Mouse (Mus musculus) right cerebral cortex, adult 18-20 months (tissue): Measurements from ENCODE around the gene Hoxc10.

Source experiments
- DNase-seq: peaks from one replicate; pipeline ENCODE4 v3.0.0; 2022; ENCODE audit warnings: mixed read lengths

Hoxc10 gene

DNA sequence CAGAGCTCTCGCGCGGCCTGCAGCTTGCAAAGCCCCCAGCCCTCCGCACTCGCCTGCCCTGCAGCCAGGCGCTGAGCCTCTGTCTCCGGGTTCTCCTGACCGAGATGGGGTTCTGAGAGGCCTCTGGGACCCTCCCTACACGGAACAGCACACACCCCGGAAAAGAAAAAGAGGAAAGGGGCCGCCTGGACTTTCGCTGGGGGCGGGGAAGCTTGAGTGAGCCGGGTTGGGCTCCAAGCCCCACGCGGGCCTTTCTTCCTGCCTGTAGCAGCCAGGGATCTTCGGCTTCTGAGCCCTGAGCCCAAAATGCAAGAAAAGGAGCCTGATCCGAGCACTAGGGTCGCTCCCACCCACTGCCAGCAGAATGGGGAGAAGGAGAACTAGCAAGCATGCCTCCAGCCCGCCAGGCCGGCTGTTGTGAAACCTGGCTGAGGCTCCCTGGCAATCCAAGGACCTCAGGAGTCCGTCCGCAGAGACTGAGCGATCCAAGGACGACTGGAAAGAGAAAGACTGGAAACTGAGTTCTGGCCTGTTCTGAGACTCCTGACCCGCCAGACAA, 45.4 kb downstream of the Hoxc10 start:
- DNase-seq = no peak

GRCm38 (mm10) chr15:103013238-103013984, 46.8 kb downstream of the Hoxc10 start:
- DNase-seq = peak; percentile 39

DNA sequence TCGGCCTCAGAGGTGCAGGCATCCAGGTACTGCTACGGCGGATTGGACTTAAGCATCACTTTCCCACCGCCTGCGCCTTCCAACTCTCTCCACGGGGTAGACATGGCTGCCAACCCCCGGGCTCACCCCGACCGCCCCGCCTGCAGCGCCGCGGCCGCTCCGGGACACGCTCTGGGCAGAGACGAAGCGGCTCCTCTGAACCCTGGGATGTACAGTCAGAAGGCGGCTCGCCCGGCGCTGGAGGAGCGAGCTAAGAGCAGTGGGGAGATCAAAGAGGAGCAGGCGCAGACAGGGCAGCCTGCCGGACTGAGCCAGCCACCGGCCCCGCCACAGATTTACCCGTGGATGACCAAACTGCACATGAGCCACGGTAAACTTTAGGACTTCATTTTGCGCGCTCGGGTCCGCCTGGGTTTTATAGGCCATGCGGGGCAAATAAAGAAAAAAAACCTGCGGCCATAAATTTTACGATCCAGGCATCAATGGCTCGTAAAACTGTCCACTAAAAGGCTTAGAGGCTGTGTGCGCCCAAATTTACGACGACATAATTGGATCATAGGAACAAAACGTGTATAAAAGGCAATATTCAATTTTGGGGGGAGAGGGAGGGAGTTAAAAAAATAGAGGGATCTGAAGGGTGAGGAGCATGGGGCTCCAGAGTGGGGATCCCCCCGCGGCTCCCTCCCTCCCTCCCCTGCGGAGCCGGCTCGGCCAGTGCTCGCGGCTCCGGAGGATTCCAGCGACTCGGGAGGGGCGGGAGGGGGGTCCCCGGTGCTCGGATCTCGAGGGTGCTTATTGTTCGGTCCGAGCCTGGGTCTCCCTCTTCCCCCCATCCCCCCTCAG, 47.8 kb downstream of the Hoxc10 start:
- no peak for DNase-seq

DNA sequence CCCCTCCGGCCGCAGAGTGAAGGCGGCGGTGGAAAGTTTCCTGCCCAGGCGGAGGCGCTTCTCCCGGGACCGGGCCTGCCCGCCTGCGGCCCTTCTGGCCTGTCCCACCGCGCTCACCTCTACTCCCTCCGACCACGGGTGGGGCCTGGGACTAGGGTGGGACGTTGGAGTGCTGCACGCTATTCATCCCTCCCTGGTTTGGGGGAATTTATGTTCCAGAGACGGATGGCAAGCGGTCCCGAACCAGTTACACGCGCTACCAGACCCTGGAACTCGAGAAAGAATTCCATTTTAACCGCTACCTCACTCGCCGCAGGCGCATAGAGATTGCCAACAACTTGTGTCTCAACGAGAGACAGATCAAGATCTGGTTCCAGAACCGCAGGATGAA, 48.4 kb downstream of the Hoxc10 start:
- DNase-seq = no peak

DNA sequence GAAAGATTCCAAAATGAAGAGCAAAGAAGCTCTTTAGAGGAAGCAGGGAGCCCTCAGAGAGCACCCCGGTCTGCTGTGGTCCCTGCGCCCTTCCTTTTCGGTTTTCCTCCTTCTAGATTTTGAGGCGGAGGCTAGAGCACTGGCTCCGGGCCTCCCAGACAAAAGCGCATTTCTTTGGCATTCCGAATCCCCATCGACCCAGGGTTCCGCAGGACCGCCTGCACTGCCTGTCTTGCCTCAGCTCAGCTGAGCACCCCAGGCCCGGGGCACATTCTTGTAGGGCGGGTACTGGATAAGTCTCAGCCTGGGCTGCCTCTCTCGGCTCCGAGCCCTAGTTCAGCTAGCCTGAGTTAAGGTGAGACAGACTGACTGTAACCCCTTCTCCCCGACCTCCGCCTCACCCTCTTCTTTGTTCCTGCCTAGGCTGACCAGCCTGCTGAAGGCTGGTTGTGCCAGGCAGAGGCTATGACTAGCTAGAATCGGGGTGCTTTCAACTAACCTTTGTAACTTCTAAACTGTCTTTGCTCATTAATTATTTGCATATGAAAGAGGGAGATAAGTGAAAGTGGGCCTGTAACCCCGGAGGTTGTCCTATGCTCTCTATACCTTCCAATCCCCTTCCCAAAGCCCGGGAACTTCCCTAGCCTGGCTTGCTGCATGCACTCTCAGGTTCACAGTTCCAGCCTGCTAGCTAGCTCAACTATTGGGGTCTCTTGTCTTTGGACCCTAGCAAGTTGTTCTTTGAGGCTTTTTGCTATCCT, 49.0 kb downstream of the Hoxc10 start:
- DNase-seq = no peak

DNA sequence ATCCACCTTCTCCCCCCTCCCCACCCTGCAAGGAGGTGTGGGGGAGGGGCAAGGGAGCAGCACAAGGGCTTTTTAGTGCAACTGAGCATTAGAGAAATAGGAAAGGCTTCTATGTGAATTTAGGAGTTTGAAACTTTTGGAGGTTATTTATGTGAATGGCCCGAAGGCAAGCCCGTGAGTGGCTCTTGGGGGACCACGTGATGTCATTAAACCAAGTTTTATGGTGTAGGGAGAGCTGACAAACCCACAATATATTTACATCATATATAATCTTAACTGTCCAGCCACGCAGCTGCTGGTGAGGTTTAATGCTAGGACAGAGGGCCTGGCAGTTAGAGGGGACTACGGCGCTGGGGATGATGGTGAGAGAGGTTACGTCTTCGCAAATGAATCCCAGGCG, 52.0 kb downstream of the Hoxc10 start, which contains the start of gene Hoxc4:
Gene Hoxc4, plus strand, starts transcription at position 299 of the 400 bp plus-strand sequence.
- no peak for DNase-seq

- DNase-seq = no peak
Observed at GRCm38 (mm10) chr15:103020899-103021418, 54.4 kb downstream of the Hoxc10 start.
